Mouse (Mus musculus) right cerebral cortex, postnatal 25 days (tissue): ENCODE data around the gene Nxn.

Experiments
- DNase-seq: peaks from one replicate; pipeline ENCODE4 v3.0.0; 2022

Gene Nxn

GRCm38 (mm10) chr11:76399587-76400330 lies 819 bp upstream of the Nxn start:
- DNase-seq, result no peak

- no peak for DNase-seq
Measured at GRCm38 (mm10) chr11:76398312-76398797, 585 bp downstream of the Nxn start.

GRCm38 (mm10) chr11:76397650-76398311 lies 1.2 kb downstream of the Nxn start:
- no peak for DNase-seq

GRCm38 (mm10) chr11:76392996-76393395 lies 5.9 kb downstream of the Nxn start:
- DNase-seq, result no peak

- DNase-seq, result no peak
Measured at GRCm38 (mm10) chr11:76392532-76392931, 6.4 kb downstream of the Nxn start.

- DNase-seq, result no peak
Measured at GRCm38 (mm10) chr11:76388711-76389110, 10.2 kb downstream of the Nxn start.

GRCm38 (mm10) chr11:76387097-76387496 lies 11.8 kb downstream of the Nxn start:
- no peak for DNase-seq

- DNase-seq, result no peak
Measured at GRCm38 (mm10) chr11:76385746-76386145, 13.2 kb downstream of the Nxn start.

- DNase-seq, result no peak
Measured at GRCm38 (mm10) chr11:76385017-76385416, 13.9 kb downstream of the Nxn start.

- DNase-seq, result no peak
Measured at GRCm38 (mm10) chr11:76384307-76384706, 14.6 kb downstream of the Nxn start.

GRCm38 (mm10) chr11:76382711-76383324 lies 16.1 kb downstream of the Nxn start:
- no peak for DNase-seq

GRCm38 (mm10) chr11:76381201-76381885 lies 17.6 kb downstream of the Nxn start:
- no peak for DNase-seq

GRCm38 (mm10) chr11:76379921-76380544 lies 18.9 kb downstream of the Nxn start:
- DNase-seq, result no peak

- no peak for DNase-seq
Measured at GRCm38 (mm10) chr11:76376425-76376824, 22.5 kb downstream of the Nxn start.

GRCm38 (mm10) chr11:76374491-76375185 lies 24.3 kb downstream of the Nxn start:
- DNase-seq, result no peak

- DNase-seq, result no peak
Measured at GRCm38 (mm10) chr11:76372534-76372933, 26.4 kb downstream of the Nxn start.

GRCm38 (mm10) chr11:76372120-76372519 lies 26.8 kb downstream of the Nxn start:
- no peak for DNase-seq

- no peak for DNase-seq
Measured at GRCm38 (mm10) chr11:76370491-76370890, 28.4 kb downstream of the Nxn start.

GRCm38 (mm10) chr11:76366720-76367119 lies 32.2 kb downstream of the Nxn start:
- DNase-seq, result no peak

GRCm38 (mm10) chr11:76364038-76364437 lies 34.9 kb downstream of the Nxn start:
- no peak for DNase-seq

GRCm38 (mm10) chr11:76363636-76364035 lies 35.3 kb downstream of the Nxn start:
- no peak for DNase-seq

GRCm38 (mm10) chr11:76363178-76363577 lies 35.8 kb downstream of the Nxn start:
- no peak for DNase-seq
